8 mouse cellular contexts compared by ENCODE assay signal in genomic region chr9:28197631-28198030, GRCm38 (mm10).
DNase-seq lines count a peak whose midpoint lies in the region; ATAC-seq lines count a peak whose summit lies in the region.

No protein-coding gene starts in this region.

- H3K27me3 ChIP-seq in stomach, embryonic 14.5 days (ENCODE audit: control insufficient read depth, insufficient read depth, low read length), result no peaks in the 10 kb centered on the region

- 44% methylated on average over 3 of the region's 3 CpGs for WGBS in stomach, embryonic 14.5 days

- no peak overlapping the region for H3K4me3 ChIP-seq in stomach, embryonic 14.5 days (ENCODE audit: low read depth, low read length)

- no peak overlapping the region for H3K27ac ChIP-seq in stomach, embryonic 14.5 days (ENCODE audit: low read length)

- H3K36me3 ChIP-seq in stomach, embryonic 14.5 days (ENCODE audit: control insufficient read depth, insufficient read depth, low read length), result no peaks in the 10 kb centered on the region

- no peak overlapping the region for H3K9ac ChIP-seq in stomach, embryonic 14.5 days (replicated peaks; ENCODE audit: low read depth, low read length)

- H3K4me1 ChIP-seq in stomach, embryonic 14.5 days (ENCODE audit: control insufficient read depth, insufficient read depth, low read length), result no peaks in the 10 kb centered on the region

- H3K4me2 ChIP-seq in stomach, embryonic 14.5 days (replicated peaks; ENCODE audit: low read depth, low read length), result no peak overlapping the region

- DNase-seq in thymus, postnatal 4 days, result peak; percentile 6
- DNase-seq in thymus, postnatal 36 days, result no peak
- peak; percentile 68 to 71 for DNase-seq in cerebellum, postnatal 36 days
- peak; percentile 43 for DNase-seq in gastrocnemius, postnatal 10 days
- peak; percentile 60 to 76 for DNase-seq in layer of hippocampus, postnatal 10 days (ENCODE audit: low spot score in 2 of 2)

- H3K9me3 ChIP-seq in stomach, embryonic 14.5 days (ENCODE audit: control insufficient read depth, low read depth, low read length), result no peaks in the 10 kb centered on the region

- ATAC-seq in megakaryocyte progenitor cell, adult 5-6 weeks (replicated peaks; ENCODE audit: poor library complexity), result 0 out of 2 replicates have a peak, but pooled peaks have one; percentile 26
- ATAC-seq in stomach, embryonic 14.5 days (ENCODE audit: insufficient number of reproducible peaks, insufficient read depth, low FRiP score, low read depth), result peak; percentile 84
- ATAC-seq in erythroblast, adult 5-6 weeks (replicated peaks; ENCODE audit: low FRiP score, poor library complexity, severe bottlenecking), result no peak

Comparison
In these comparisons a context has a peak if more than half of its experiments do, and no peak if none do; other contexts are left out.
1. DNase-seq: peak in thymus, postnatal 4 days (single experiment), cerebellum, postnatal 36 days (2 of 2), gastrocnemius, postnatal 10 days (single experiment) and layer of hippocampus, postnatal 10 days (2 of 2); none in thymus, postnatal 36 days (0 of 2).